Mouse (Mus musculus) liver, adult (tissue): ENCODE measurements around the gene Arap1.

Experiments used
- GATA4 ChIP-seq: IDR thresholded peaks from 2 replicates; pipeline ENCODE4 v1.6.1; 2014; ENCODE audit warnings: mild to moderate bottlenecking, low read length; ENCODE audit not compliant: insufficient replicate concordance

The Arap1 gene

DNA sequence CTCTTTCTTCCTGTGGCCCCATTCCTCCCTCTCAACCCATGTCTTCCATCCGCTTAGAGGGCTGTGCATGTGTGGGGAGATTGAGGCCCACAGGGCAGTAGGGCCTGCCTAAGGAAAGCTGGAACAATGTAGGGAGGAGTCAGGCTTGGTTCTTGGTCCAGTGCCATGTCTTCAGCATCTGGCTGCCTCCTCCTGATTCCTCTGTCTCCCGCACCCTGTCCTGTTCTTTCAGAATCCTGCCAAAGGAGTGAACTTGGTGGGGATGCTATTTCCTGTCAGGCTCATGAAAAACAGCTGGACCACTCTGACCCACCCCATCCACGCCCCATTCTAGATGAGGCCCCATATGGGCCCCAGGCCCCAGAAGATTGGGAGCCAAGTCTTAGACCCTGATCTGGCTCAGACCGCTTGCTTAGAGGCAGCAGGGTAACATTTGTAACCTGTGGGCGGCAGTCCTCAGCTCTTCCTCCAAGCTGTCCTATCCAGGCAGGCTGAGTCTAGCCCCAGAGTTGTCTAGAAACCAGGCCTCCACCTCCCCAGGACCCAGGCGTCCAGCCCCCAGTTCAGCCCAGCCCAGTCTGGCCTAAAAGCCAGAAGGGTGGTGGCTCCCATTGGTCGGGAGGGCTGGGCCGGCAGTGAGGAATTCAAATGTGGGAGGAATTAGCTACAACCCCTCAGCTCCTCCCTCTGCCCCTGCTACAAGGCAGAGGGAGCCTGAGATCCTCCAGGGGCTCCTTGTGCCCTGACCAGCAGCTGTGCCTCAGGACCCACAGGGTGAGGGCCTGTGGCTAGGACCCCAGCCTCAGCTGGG is 46.0 kb downstream of the Arap1 start:
- no peak for TF ChIP-seq GATA4

DNA sequence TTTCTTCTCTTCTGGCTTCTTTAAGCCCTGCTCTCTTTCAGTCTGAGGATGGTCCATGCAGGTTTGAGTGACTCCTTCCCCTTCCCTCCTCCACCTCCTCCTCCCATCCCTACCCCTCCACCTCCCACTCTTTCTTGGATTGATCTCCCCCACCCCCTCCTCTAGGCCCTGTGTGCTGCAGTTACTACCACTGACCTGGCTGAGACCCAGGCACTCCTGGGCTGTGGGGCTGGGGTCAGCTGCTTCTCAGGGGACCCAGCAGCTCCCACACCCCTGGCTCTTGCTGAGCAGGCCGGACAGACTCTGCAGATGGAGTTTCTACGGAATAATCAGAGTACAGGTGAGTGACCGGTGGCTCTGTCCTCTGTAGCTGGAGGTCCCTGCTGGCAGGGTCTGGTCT is 46.7 kb downstream of the Arap1 start:
- no peak for TF ChIP-seq GATA4

DNA sequence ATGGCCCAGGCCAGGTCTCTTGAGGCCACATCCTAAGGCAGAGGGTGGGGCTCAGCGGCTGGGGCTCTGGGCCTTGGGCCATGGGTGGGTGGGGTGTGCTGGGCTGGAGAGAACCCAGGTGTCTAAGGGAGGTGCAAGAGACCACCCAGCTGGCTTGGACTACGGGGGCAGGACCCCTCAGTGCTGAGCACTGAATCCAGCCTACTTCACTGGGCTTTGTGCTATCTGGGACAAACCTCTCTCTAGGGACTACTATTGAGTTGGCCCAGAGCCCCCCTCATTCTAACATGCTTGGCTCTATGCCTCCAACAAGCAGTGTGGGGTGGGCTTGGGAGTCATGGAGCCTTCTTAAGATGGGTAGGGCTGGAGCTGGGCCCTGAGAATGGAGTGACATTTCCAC is 47.6 kb downstream of the Arap1 start:
- TF ChIP-seq GATA4, result no peak

DNA sequence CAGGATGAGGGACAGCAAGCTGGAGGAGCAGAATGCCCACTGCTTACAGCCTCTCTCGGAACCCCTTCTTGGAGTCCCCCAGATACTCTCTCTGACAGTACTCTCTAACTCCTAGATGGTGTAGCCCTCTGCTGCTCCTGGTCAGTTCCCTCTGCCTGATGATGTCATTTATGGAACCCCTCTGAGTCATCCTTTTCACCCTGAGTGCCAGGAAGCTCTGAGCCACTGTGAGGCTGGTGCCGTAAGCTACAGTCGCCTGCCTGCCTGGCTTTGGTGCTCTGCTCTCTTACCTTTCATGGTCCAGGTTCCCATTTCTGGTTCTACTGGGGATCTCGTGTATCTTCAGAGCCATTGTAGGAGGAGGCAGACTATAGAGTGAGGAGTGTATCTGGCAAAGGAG is 49.3 kb downstream of the Arap1 start:
- TF ChIP-seq GATA4, result no peak

DNA sequence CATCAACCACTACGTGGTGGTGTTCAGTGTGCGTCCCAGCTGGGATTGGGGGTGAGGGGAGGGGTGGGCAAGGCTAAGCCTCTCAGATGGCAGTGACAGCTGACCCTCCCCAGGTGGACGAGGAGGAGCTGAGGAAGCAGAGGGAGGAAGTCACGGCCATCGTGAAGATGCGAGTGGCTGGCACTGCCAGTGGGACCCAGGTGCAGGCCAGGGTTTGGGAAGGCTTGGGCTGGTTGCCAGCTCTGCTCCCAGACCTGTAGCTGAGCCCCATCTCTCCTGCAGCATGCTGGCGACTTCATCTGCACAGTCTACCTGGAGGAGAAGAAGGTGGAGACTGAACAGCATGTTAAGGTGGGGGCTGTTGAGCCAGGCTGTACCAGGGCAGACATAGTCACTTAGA is 53.6 kb downstream of the Arap1 start:
- TF ChIP-seq GATA4, result no peak

DNA sequence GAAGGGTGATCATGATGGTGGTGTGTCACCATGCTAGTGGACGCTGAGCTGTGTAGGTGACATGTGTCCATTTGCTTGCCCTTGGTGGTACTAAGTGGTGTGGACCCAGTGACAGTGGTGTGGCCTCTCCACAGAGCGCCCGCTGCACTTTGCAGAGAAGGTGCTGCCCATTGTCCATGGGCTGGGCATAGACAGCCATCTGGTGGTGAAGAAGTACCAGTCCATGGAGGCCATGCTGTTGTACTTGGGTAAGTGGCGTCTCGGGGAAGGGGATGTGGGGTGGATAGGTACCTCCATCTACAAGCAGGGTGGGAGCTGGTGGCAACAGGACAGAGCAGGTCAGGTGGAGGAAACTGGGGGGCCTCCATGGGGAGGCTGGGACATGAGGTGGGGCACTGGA is 56.0 kb downstream of the Arap1 start:
- TF ChIP-seq GATA4, result no peak

DNA sequence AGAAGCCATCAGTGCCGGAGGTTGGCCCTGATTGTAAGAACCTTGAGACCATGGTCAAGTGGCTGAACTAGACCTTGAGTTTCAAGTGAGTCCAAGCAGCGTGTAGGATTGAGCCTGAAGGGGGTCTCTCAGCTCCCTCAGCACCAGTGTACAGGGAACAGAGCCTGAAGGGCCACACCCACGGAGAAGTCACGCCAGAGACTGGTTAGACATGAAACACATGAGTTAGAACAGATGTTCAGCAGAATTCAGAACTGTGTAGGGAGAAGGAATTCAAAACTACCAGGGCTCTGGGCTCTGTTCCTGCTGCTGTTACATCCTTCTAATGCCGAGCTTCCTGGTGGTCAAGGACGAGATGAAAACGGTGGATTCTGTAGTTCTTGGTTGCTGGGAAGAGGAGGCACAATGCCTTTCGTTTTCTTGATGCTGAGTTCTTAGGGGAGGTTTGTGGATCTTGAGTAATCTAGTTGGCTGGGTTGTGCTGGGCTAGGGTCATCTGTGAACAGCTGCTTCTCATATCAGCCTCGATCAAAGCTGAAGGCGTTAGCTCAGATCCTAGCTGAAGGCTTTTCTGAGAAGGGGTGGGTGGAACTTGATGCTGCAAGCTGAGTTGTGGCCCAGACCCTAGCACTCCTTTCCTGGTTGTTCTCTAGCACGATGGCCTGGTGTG is 62.5 kb downstream of the Arap1 start, which contains the start of gene Gm45837:
Gene Gm45837 (plus strand): TSS at position 620 of the 670 bp plus-strand sequence.
- no peak for TF ChIP-seq GATA4

DNA sequence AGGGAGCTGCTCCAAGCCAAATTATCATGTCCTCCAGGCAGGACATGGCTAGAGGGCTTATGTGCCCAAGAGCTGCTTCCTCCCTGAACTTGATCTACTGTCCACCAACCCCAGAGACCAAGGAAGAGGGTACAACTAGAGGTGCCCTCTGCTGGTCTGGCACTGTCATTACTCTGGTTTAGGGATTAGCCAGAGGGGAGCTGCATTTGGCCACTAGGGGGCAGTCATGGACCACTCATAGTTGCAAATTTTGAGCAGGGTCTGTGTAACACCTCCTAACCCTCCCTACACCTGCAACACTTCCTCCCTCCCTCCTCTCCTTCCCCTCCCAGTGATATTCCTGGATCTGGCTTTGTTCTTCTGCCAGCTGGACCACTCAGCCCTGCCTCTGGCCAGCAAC is 64.9 kb downstream of the Arap1 start:
- no peak for TF ChIP-seq GATA4

DNA sequence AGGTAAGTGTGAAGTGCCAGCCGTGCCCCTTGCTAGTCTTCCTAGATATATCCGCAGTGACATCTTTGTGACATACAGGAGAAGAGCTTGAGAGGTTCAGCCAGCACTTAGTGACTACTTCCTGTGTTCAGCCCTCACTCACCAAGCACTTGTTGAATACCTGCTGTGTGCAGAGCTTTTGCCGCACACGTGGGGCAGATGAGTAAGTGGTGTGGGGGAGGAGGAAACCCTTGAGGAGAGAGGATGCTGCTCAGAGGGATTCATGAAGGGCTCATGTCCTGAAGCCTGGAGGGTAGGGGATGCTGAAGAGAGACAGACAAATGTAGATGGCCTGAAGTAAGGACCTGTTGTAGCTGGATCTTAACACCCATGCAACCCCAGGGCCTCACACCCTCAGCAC is 66.3 kb downstream of the Arap1 start:
- TF ChIP-seq GATA4, result no peak

DNA sequence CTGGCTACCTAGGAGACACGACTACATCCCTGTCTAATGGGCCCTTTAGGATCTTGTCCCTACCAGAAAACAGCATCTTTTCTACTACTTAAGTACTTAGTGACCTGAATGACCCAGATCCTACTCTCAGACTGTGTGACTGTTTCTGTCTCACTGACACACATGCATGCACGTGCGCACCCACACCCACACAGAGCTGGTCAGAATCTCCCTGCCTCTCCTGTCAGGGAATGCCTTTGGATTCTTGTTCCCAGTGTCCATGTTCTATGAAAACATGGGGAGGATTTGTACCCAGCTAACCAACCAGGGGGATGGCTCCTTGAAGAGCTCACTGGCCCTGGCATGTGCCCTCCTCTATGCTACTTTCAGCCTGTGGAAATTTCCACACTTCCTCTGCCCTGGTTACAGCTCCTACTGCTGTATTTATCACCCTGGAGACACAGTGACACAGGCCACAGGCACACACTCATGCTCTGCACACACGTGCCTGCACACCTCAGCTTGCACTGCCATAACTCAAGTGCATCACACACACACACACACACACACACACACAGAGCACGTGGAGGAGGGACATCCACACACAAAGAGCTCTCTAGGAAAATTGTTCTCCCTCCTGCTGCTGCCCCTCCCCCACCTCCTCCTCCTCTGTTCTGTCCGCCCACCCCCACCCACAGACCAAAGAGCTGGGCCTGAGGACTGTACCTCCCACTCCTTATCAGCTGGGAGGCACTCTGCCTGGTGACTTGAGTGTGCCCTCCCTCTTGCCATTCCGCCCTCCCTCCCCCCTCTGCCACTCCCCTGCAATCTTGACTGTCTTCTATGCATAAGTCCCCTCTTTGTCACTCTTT is 67.0 kb downstream of the Arap1 start:
- TF ChIP-seq GATA4, result no peak

DNA sequence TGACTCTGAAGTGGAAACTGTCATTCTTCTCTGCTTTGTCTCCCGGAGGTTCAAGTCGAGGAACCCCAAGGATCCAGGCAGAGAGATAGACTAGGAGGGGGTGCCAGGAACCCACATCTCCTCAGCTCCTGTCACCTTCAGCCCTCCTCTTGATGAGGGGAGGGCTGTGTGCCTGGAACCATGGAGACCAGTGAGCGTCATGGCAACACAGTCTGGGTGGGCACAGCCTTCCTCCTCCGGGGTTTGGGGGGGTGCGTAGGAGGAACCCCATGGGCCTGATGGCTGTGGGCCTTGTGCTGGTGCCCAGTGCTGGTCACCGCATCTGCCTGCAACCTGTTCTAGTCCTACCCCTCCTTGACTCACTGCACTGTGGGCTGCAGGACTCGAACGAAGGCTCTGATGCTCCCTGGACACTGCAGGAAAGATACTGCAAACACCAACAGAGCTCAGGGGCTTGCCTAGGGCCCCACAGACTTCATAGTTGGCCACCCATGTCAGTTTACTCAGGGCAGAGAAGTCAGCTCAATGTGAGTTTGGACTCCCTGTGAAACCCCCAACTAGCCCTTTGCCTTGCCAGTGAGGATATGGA is 67.7 kb downstream of the Arap1 start:
- no peak for TF ChIP-seq GATA4

DNA sequence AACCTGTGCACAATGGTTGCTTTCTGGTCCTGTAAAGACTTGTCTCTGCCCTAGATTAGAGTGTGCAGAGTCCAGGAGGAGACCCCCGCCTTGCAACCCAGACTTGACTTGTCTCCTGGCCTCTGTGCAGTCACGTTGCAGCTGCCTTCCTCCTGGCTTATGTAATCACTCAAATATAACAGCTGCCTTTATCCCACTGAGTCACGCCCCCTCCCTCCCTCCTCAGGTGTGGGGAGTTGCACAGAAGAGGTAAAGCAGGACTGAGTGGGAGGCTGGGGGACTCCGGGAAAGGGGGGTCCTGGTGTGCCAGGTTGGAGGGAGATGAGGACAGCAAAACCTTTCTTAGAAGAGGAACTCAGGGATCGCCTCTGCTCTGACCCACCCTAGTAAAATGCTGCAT is 68.5 kb downstream of the Arap1 start:
- TF ChIP-seq GATA4, result no peak

DNA sequence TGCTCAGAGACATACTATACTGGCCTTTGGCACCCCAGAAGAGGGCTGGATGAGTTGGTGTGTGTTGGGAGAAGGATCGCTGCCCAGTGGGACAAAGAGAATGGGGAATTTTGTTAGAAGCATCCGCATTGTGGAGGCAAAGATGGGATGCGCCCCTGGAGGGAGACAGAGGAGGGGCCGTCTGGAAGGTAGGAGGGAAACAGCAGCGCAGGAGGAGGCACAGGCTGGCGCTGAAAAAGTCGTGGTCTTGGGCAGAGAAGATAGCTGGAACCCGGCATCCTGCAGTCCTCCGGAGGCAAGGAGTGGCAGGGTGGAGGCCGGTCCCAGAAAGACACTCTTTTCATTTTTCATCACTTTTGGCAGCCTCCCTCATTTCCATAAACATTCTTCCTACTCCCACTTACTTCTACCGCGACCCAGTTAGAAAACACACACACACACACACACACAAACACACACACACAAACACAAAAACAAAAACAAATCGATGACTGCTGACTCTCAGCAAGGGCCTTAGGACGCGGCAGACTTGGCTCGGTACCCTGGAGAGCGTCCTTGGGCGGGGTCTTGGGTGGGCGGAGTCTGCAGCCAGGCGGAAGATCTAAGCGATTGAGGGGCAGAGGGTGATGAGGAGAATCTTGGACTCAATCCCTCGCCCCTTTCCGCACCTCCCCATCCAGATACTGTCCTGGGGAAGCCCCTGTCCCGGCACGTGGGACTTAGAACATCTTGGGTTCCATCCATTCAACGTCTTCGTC is 71.3 kb downstream of the Arap1 start:
- no peak for TF ChIP-seq GATA4

DNA sequence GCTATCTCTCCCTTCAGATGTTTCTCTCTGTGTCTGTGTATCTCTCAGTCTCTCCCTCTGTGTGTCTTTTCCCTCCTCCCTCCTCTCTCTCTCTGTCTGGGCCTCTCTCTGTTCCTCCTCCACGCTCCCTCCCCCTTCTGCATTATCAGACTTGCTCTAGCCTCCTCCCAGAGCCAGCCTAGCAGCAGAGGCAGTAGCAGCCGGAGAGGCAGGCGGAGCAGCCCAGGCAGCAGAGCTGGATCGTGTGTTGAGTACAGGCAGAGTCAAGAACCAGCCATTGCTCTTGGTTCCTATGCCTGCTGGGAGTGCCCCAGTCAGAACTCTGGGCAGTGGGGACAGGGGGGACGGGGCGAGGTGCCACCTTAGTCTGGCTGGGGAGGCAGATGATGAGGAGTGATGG is 73.7 kb downstream of the Arap1 start, which contains the start of gene Pde2a:
Gene Pde2a (plus strand): TSS at position 163 of the 400 bp plus-strand sequence.
- TF ChIP-seq GATA4, result no peak
